Mouse (Mus musculus) bone marrow macrophage, adult 2 months (primary cell): ENCODE results near the gene Ctnnd2. TPM values are rescaled to one million over a fixed set of nuclear protein-coding genes. Genes with fewer than 3 reads are reported as not detected.

Experiments used
- H3K27ac ChIP-seq: 2 replicates; pipeline ENCODE4 v1.5.1; 2012; ENCODE audit warnings: low read depth, low read length; ENCODE audit not compliant: insufficient read depth
- H3K4me1 ChIP-seq: 2 replicates; pipeline ENCODE4 v1.6.1; 2012; ENCODE audit warnings: low read length; ENCODE audit not compliant: control insufficient read depth, insufficient read depth
- H3K4me3 ChIP-seq: 2 replicates; pipeline ENCODE4 v1.5.1; 2012; ENCODE audit warnings: mild to moderate bottlenecking, low read length, moderate library complexity; ENCODE audit not compliant: insufficient read depth
- CTCF ChIP-seq: IDR thresholded peaks from 2 replicates; pipeline ENCODE4 v1.5.1; 2012; ENCODE audit warnings: low read depth, mild to moderate bottlenecking, low read length, moderate library complexity
- POLR2A ChIP-seq: IDR thresholded peaks from 2 replicates; pipeline ENCODE4 v1.6.1; 2012; ENCODE audit warnings: mild to moderate bottlenecking, low read depth, low read length, borderline replicate concordance
- polyA plus RNA-seq: library from polyadenylated mRNA; stranded (reverse); fragments of >200 nt; gene quantifications from 2 replicates; pipeline ENCODE4 v1.2.4, GENCODE M21; 2012; ENCODE audit not compliant: missing spikeins, insufficient read depth, insufficient read length

Gene Ctnnd2
- polyA plus RNA-seq, 1 experiment, result 0.58 TPM

- Histone ChIP-seq H3K4me3 (no peak overlapping the region), H3K4me1 (no peaks in the 10 kb centered on the region), H3K27ac (no peak overlapping the region)
- TF ChIP-seq CTCF (no peak), POLR2A (no peak)
Observed at GRCm38 (mm10) chr15:30235210-30236034, 63.0 kb downstream of the Ctnnd2 start.

GRCm38 (mm10) chr15:30240881-30241280 is 68.5 kb downstream of the Ctnnd2 start:
- Histone ChIP-seq H3K4me3 (no peak overlapping the region), H3K4me1 (no peaks in the 10 kb centered on the region), H3K27ac (no peak overlapping the region)
- no peak for TF ChIP-seq CTCF
- TF ChIP-seq POLR2A, result no peak

- TF ChIP-seq POLR2A (no peak), CTCF (no peak)
- no peak overlapping the region for H3K4me3 ChIP-seq
- no peaks in the 10 kb centered on the region for H3K4me1 ChIP-seq
- H3K27ac ChIP-seq, result no peak overlapping the region
Observed at GRCm38 (mm10) chr15:30268822-30269221, 96.4 kb downstream of the Ctnnd2 start.

- Histone ChIP-seq H3K4me1 (no peaks in the 10 kb centered on the region), H3K27ac (no peak overlapping the region), H3K4me3 (no peak overlapping the region)
- TF ChIP-seq CTCF (no peak), POLR2A (no peak)
Observed at GRCm38 (mm10) chr15:30271141-30271572, 98.8 kb downstream of the Ctnnd2 start.

GRCm38 (mm10) chr15:30272326-30272725 is 99.9 kb downstream of the Ctnnd2 start:
- TF ChIP-seq POLR2A, result no peak
- no peak for TF ChIP-seq CTCF
- Histone ChIP-seq H3K4me3 (no peak overlapping the region), H3K4me1 (no peaks in the 10 kb centered on the region), H3K27ac (no peak overlapping the region)

- Histone ChIP-seq H3K27ac (no peak overlapping the region), H3K4me3 (no peak overlapping the region), H3K4me1 (no peaks in the 10 kb centered on the region)
- TF ChIP-seq CTCF, result no peak
- no peak for TF ChIP-seq POLR2A
Observed at GRCm38 (mm10) chr15:30275721-30276120, 103.3 kb downstream of the Ctnnd2 start.

- no peak overlapping the region for H3K4me3 ChIP-seq
- no peak overlapping the region for H3K27ac ChIP-seq
- no peaks in the 10 kb centered on the region for H3K4me1 ChIP-seq
- TF ChIP-seq POLR2A, result no peak
- TF ChIP-seq CTCF, result no peak
Observed at GRCm38 (mm10) chr15:30276691-30277090, 104.3 kb downstream of the Ctnnd2 start.

- no peaks in the 10 kb centered on the region for H3K4me1 ChIP-seq
- TF ChIP-seq CTCF, result no peak
- no peak for TF ChIP-seq POLR2A
Observed at GRCm38 (mm10) chr15:30278610-30279009, 106.2 kb downstream of the Ctnnd2 start.

GRCm38 (mm10) chr15:30285572-30286244 is 113.3 kb downstream of the Ctnnd2 start:
- Histone ChIP-seq H3K27ac (no peak overlapping the region), H3K4me1 (no peaks in the 10 kb centered on the region), H3K4me3 (no peak overlapping the region)
- TF ChIP-seq CTCF, result no peak
- TF ChIP-seq POLR2A, result no peak

More at GRCm38 (mm10) chr15:30278610-30279009, 106.2 kb downstream of the Ctnnd2 start:
- Histone ChIP-seq H3K27ac (no peak overlapping the region), H3K4me3 (no peak overlapping the region)

GRCm38 (mm10) chr15:30286245-30286642 is 113.9 kb downstream of the Ctnnd2 start:
- no peaks in the 10 kb centered on the region for H3K4me1 ChIP-seq
- TF ChIP-seq POLR2A, result no peak
- TF ChIP-seq CTCF, result no peak
- no peak overlapping the region for H3K4me3 ChIP-seq
- no peak overlapping the region for H3K27ac ChIP-seq
